Mouse (Mus musculus) liver, embryonic 14.5 days (tissue): Measurements from ENCODE around the gene Endod1. TPM values are rescaled to one million over a fixed set of nuclear protein-coding genes. Genes with fewer than 3 reads are reported as not detected.

Source experiments
- ATAC-seq: fragments of 200-750 bp; cut with Nextera tagmentation; 2 replicates; pipeline ENCODE4 v1.8.0; 2017; ENCODE audit warnings: moderate number of reproducible peaks, mild to moderate bottlenecking, moderate library complexity; ENCODE audit not compliant: insufficient read depth
- DNase-seq, 3 experiments: peaks; one replicate each; pipeline ENCODE4 v3.0.0-alpha.2; 2012 to 2013; ENCODE audit warnings: low read depth in 3 of 3, low spot score in 3 of 3
- H3K27ac ChIP-seq: fragments of 300-500 bp; sonication (generic); 2 replicates; pipeline ENCODE4 v1.5.1; 2014; ENCODE audit warnings: moderate library complexity, mild to moderate bottlenecking, control low read depth, inconsistent platforms
- H3K27me3 ChIP-seq: fragments of 300-500 bp; sonication (generic); 2 replicates; pipeline ENCODE4 v1.6.1; 2014; ENCODE audit warnings: mild to moderate bottlenecking, low read length, moderate library complexity; ENCODE audit not compliant: control insufficient read depth, insufficient read depth
- H3K36me3 ChIP-seq: fragments of 300-500 bp; sonication (generic); replicated peaks from 2 replicates; pipeline ENCODE4 v1.6.1; 2014; ENCODE audit warnings: low read depth; ENCODE audit not compliant: control insufficient read depth, insufficient read depth
- H3K4me1 ChIP-seq, 2 experiments: fragments of 200-500 bp in 1 of 2; fragments of 300-500 bp in 1 of 2; sonication (generic) in 1 of 2; replicated peaks; 2 replicates each; pipeline ENCODE4 v1.6.1; 2012 to 2014; ENCODE audit warnings: antibody characterized with exemption in 1 of 2, inconsistent platforms in 1 of 2, low read length in 1 of 2; ENCODE audit not compliant: control insufficient read depth in 2 of 2, insufficient read depth in 2 of 2
- H3K4me2 ChIP-seq: fragments of 300-500 bp; sonication (generic); 2 replicates; pipeline ENCODE4 v1.6.1; 2014; ENCODE audit warnings: low read depth, mild to moderate bottlenecking, control low read depth, moderate library complexity
- H3K4me3 ChIP-seq, 2 experiments: fragments of 200-500 bp in 1 of 2; fragments of 300-500 bp in 1 of 2; sonication (generic) in 1 of 2; 2 replicates each; pipeline ENCODE4 v1.5.1; 2012 to 2014; ENCODE audit warnings: low read depth in 2 of 2, low read length in 2 of 2, mild to moderate bottlenecking in 2 of 2, control low read depth in 1 of 2, inconsistent platforms in 1 of 2, moderate library complexity in 1 of 2; ENCODE audit not compliant: insufficient read depth in 1 of 2
- H3K9ac ChIP-seq: fragments of 300-500 bp; sonication (generic); replicated peaks from 2 replicates; pipeline ENCODE4 v1.6.1; 2014; ENCODE audit warnings: mild to moderate bottlenecking, control low read depth, moderate library complexity
- H3K9me3 ChIP-seq: fragments of 300-500 bp; sonication (generic); 2 replicates; pipeline ENCODE4 v1.6.1; 2016; ENCODE audit warnings: low read length, mixed read lengths; ENCODE audit not compliant: control insufficient read depth
- CTCF ChIP-seq: IDR thresholded peaks from 2 replicates; pipeline ENCODE4 v1.5.1; 2016; ENCODE audit warnings: antibody characterized with exemption, low read depth, control low read depth
- EP300 ChIP-seq: IDR thresholded peaks from 2 replicates; pipeline ENCODE4 v1.6.1; 2016; ENCODE audit warnings: antibody characterized with exemption, low read depth
- WGBS: fragments of 180-500 bp; shearing (Covaris S2); extraction: QIAGEN DNeasy Blood & Tissue Kit; methylation state at CpG from one replicate; pipeline ENCODE4 v1.1.7; 2014; ENCODE audit not compliant: insufficient replicate concordance; 5-methylcytosine and 5-hydroxymethylcytosine counted together
- polyA plus RNA-seq, 2 experiments: library from polyadenylated mRNA; depleted of rRNA in 1 of 2; stranded (reverse) in 1 of 2; unstranded in 1 of 2; fragments of >200 nt; fragmentation: Nextera tagmentation in 1 of 2; extraction: Ambion mirVana in 1 of 2; gene quantifications; 2 replicates each; pipeline versions ENCODE4 v1.2.1 to v1.2.3; 2012 to 2014

Endod1 gene
- polyA plus RNA-seq, 2 experiments, result 22.3 to 42.3 TPM

- TF ChIP-seq EP300, result no peak
- no peak for TF ChIP-seq CTCF
These were observed 8.9 kb downstream of the Endod1 start for GRCm38 (mm10) chr9:14372440-14372839.

GRCm38 (mm10) chr9:14369271-14369670 is 12.0 kb downstream of the Endod1 start:
- ATAC-seq (peak; percentile 94), DNase-seq (peak; percentile 87 to 91 (median 89))
- TF ChIP-seq CTCF (no peak), EP300 (peak; percentile 95)
- Histone ChIP-seq H3K4me1 (peaks cover 67 to 76% of the 10 kb centered on the region in 2 experiments), H3K27ac (peak overlapping the region; percentile 99), H3K4me2 (peak overlapping the region; percentile 70), H3K36me3 (peaks cover 37% of the 10 kb centered on the region), H3K27me3 (no peaks in the 10 kb centered on the region), H3K9me3 (peaks cover 7% of the 10 kb centered on the region), H3K4me3 (peak overlapping the region; percentile 18 to 40; a peak in 3 of 4 replicates), H3K9ac (peak overlapping the region; percentile 68)

More at GRCm38 (mm10) chr9:14372440-14372839, 8.9 kb downstream of the Endod1 start:
- H3K27me3 ChIP-seq, result no peaks in the 10 kb centered on the region
- no peak overlapping the region for H3K4me3 ChIP-seq
- ATAC-seq (no peak), DNase-seq (no peak)
- H3K4me2 ChIP-seq, result no peak overlapping the region
- no peak overlapping the region for H3K27ac ChIP-seq
- H3K9ac ChIP-seq, result no peak overlapping the region
- H3K36me3 ChIP-seq, result peaks cover 51% of the 10 kb centered on the region
- peaks cover 7% of the 10 kb centered on the region for H3K9me3 ChIP-seq
- H3K4me1 ChIP-seq, result peaks cover 47 to 60% of the 10 kb centered on the region in 2 experiments

GRCm38 (mm10) chr9:14367850-14368249 is 13.5 kb downstream of the Endod1 start:
- H3K9ac ChIP-seq, result no peak overlapping the region
- no peak overlapping the region for H3K4me3 ChIP-seq
- TF ChIP-seq EP300 (no peak), CTCF (no peak)
- no peaks in the 10 kb centered on the region for H3K27me3 ChIP-seq
- DNase-seq, result no peak
- peaks cover 25% of the 10 kb centered on the region for H3K36me3 ChIP-seq
- ATAC-seq, result peak; percentile 9; the same call in 1 of the 2 replicates
- peaks cover 7% of the 10 kb centered on the region for H3K9me3 ChIP-seq
- H3K4me2 ChIP-seq, result peak overlapping the region; percentile 4
- WGBS, result 62% methylated on average over 4 of the region's 4 CpGs
- peaks cover 80 to 83% of the 10 kb centered on the region in 2 experiments for H3K4me1 ChIP-seq
- peak overlapping the region; percentile 10 for H3K27ac ChIP-seq

- TF ChIP-seq CTCF, result no peak
- TF ChIP-seq EP300, result no peak
- ATAC-seq, result no peak
- H3K4me2 ChIP-seq, result peak overlapping the region; percentile 33; the same call in 1 of the 2 replicates
- H3K27me3 ChIP-seq, result no peaks in the 10 kb centered on the region
- peaks cover 18% of the 10 kb centered on the region for H3K36me3 ChIP-seq
- DNase-seq, result no peak
- peak overlapping the region; percentile 68 for H3K27ac ChIP-seq
- H3K4me1 ChIP-seq, result peaks cover 66 to 73% of the 10 kb centered on the region in 2 experiments
- 50% methylated on average over 4 of the region's 4 CpGs for WGBS
- H3K9ac ChIP-seq, result peak overlapping the region; percentile 46
- peaks cover 7% of the 10 kb centered on the region for H3K9me3 ChIP-seq
- H3K4me3 ChIP-seq, result no peak overlapping the region
These were observed 15.7 kb downstream of the Endod1 start for GRCm38 (mm10) chr9:14365481-14366125.

- H3K4me1 ChIP-seq, result peaks cover 58 to 65% of the 10 kb centered on the region in 2 experiments
These were observed 16.6 kb downstream of the Endod1 start for GRCm38 (mm10) chr9:14364719-14365118.

More at GRCm38 (mm10) chr9:14364719-14365118, 16.6 kb downstream of the Endod1 start:
- TF ChIP-seq CTCF, result no peak
- TF ChIP-seq EP300, result no peak
- no peaks in the 10 kb centered on the region for H3K27me3 ChIP-seq
- H3K27ac ChIP-seq, result peak overlapping the region; percentile 68
- DNase-seq (no peak), ATAC-seq (no peak)
- H3K4me2 ChIP-seq, result peak overlapping the region; percentile 33
- peak overlapping the region; percentile 46; the same call in 1 of the 2 replicates for H3K9ac ChIP-seq
- H3K9me3 ChIP-seq, result peaks cover 7% of the 10 kb centered on the region
- peaks cover 19% of the 10 kb centered on the region for H3K36me3 ChIP-seq
- 67% methylated on average over 9 of the region's 9 CpGs for WGBS
- no peak overlapping the region for H3K4me3 ChIP-seq
